ENCODE assay signal across 9 mouse cellular contexts in the genomic region with DNA sequence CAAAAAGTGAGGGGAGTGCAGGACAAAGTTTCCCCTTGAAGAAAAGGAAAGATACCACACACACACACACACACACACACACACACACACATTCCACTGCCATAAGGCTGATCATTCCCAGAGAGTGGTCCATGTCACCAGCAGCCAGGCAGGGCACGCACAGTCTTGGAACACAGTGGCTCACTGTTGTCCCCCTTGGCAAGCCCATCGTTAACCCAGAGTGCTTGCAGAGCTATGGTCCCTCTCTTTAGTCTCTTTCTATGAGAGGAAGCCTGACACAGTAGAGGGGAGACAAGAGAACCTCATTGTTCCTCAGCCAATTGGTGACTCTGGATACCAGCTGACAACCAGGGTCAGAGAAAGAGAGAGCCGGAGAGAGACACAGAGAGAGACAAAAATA.
DNase-seq lines count a peak whose midpoint lies in the region; ATAC-seq lines count a peak whose summit lies in the region.
"Had no signal": no experiment of that assay in that cellular context is flagged by ENCODE, and none has a peak within 500 bp of the region (broad histone marks: within the 10 kb centered on the region; RNA-seq: fewer than 3 reads in every experiment).

No protein-coding gene starts in this region.

- ATAC-seq in megakaryocyte progenitor cell, adult 5-6 weeks (replicated peaks; ENCODE audit: poor library complexity): no peak

- DNase-seq in heart, adult 11 months: peak; percentile 91
- no peak for DNase-seq in heart, adult 18-20 months
- peak; percentile 63 for DNase-seq in right cerebral cortex, adult 18-20 months
- DNase-seq in right cerebral cortex, adult 2 months (ENCODE audit: low spot score in 2 of 2): no peak
- DNase-seq in layer of hippocampus, adult 9-11 months: peak; percentile 92
- peak; percentile 75 for DNase-seq in telencephalon, adult 2 months (ENCODE audit: low read depth, low spot score)
- DNase-seq in embryo, embryonic 11 days: no peak
- DNase-seq: kidney, adult 2 months had no signal

Comparison
In these comparisons a context has a peak if more than half of its experiments do, and no peak if none do; other contexts are left out.
1. DNase-seq: peak in heart, adult 11 months (single experiment), right cerebral cortex, adult 18-20 months (single experiment), layer of hippocampus, adult 9-11 months (single experiment) and telencephalon, adult 2 months (single experiment); none in heart, adult 18-20 months (0 of 2), right cerebral cortex, adult 2 months (0 of 2) and embryo, embryonic 11 days (single experiment).